Mouse (Mus musculus) cortical plate, adult 2 months (tissue): ENCODE data around the gene Rtf2.

Experiments used
- CTCF ChIP-seq: fragments of 200-500 bp; IDR thresholded peaks from 2 replicates; pipeline ENCODE4 v1.5.1; 2011; ENCODE audit warnings: mild to moderate bottlenecking, control low read depth, low read length; ENCODE audit not compliant: insufficient read depth; ENCODE audit errors: extremely low read depth
- POLR2A ChIP-seq: fragments of 200-500 bp; IDR thresholded peaks from 2 replicates; pipeline ENCODE4 v1.6.1; 2011; ENCODE audit warnings: mild to moderate bottlenecking, low read length, control low read depth; ENCODE audit not compliant: insufficient read depth; ENCODE audit errors: extremely low read depth

- TF ChIP-seq CTCF (no peak), POLR2A (no peak)
These were observed 12.1 kb downstream of the Rtf2 start for GRCm38 (mm10) chr2:172452458-172452857.
